Mouse (Mus musculus) neural tube, embryonic 10.5 days (tissue): ENCODE data around the gene 6030408B16Rik.
A peak's percentile ranks its signal among the peaks of the same experiment; 100 is the strongest.

Experiments used
- DNase-seq: peaks from one replicate; pipeline ENCODE4 v3.0.0-alpha.2; 2017; ENCODE audit warnings: low spot score; ENCODE audit errors: extremely low spot score

The 6030408B16Rik gene

GRCm38 (mm10) chr15:101297988-101298387 is 5.0 kb downstream of the 6030408B16Rik start:
- no peak for DNase-seq

GRCm38 (mm10) chr15:101298550-101298949 is 5.5 kb downstream of the 6030408B16Rik start:
- DNase-seq, result no peak

GRCm38 (mm10) chr15:101299480-101299960 is 6.5 kb downstream of the 6030408B16Rik start:
- no peak for DNase-seq

GRCm38 (mm10) chr15:101300128-101300527 is 7.1 kb downstream of the 6030408B16Rik start:
- no peak for DNase-seq

- no peak for DNase-seq
These were observed 9.2 kb downstream of the 6030408B16Rik start for GRCm38 (mm10) chr15:101302201-101302600.

- no peak for DNase-seq
These were observed 10.8 kb downstream of the 6030408B16Rik start for GRCm38 (mm10) chr15:101303830-101304229.

- DNase-seq, result no peak
These were observed 13.4 kb downstream of the 6030408B16Rik start for GRCm38 (mm10) chr15:101306459-101306858.

GRCm38 (mm10) chr15:101308440-101309348 is 15.7 kb downstream of the 6030408B16Rik start:
- DNase-seq, result no peak

- no peak for DNase-seq
These were observed 16.5 kb downstream of the 6030408B16Rik start for GRCm38 (mm10) chr15:101309493-101309892.

- DNase-seq, result no peak
These were observed 18.2 kb downstream of the 6030408B16Rik start for GRCm38 (mm10) chr15:101311087-101311770.

- no peak for DNase-seq
These were observed 19.0 kb downstream of the 6030408B16Rik start for GRCm38 (mm10) chr15:101312006-101312405.

- DNase-seq, result no peak
These were observed 22.4 kb downstream of the 6030408B16Rik start for GRCm38 (mm10) chr15:101315378-101315777.

GRCm38 (mm10) chr15:101315832-101316231 is 22.8 kb downstream of the 6030408B16Rik start:
- peak; percentile 83 for DNase-seq

GRCm38 (mm10) chr15:101316279-101316912 is 23.4 kb downstream of the 6030408B16Rik start:
- no peak for DNase-seq

- no peak for DNase-seq
These were observed 24.2 kb downstream of the 6030408B16Rik start for GRCm38 (mm10) chr15:101316913-101317813.

- no peak for DNase-seq
These were observed 24.9 kb downstream of the 6030408B16Rik start for GRCm38 (mm10) chr15:101317814-101318500.

GRCm38 (mm10) chr15:101318889-101319765 is 26.1 kb downstream of the 6030408B16Rik start:
- DNase-seq, result no peak

GRCm38 (mm10) chr15:101320010-101320617 is 27.1 kb downstream of the 6030408B16Rik start:
- DNase-seq, result no peak

- no peak for DNase-seq
These were observed 27.6 kb downstream of the 6030408B16Rik start for GRCm38 (mm10) chr15:101320618-101321041.
